Mouse (Mus musculus) heart, adult 11 months (tissue): ENCODE results near the gene Xpo5.

Source experiments
- DNase-seq: peaks from one replicate; pipeline ENCODE4 v3.0.0; 2022

Gene Xpo5

GRCm38 (mm10) chr17:46206676-46207075, 4.1 kb downstream of the Xpo5 start:
- DNase-seq: no peak

- DNase-seq: no peak
Observed at GRCm38 (mm10) chr17:46210550-46210949, 8.0 kb downstream of the Xpo5 start.

GRCm38 (mm10) chr17:46221601-46222000, 19.0 kb downstream of the Xpo5 start:
- no peak for DNase-seq

- no peak for DNase-seq
Observed at GRCm38 (mm10) chr17:46227576-46227975, 25.0 kb downstream of the Xpo5 start.

GRCm38 (mm10) chr17:46236067-46236466, 33.5 kb downstream of the Xpo5 start:
- DNase-seq: no peak

- no peak for DNase-seq
Observed at GRCm38 (mm10) chr17:46237079-46237478, 34.5 kb downstream of the Xpo5 start.

- no peak for DNase-seq
Observed at GRCm38 (mm10) chr17:46237480-46237879, 34.9 kb downstream of the Xpo5 start.

- DNase-seq: peak; percentile 87
Observed at GRCm38 (mm10) chr17:46239516-46240114, 37.0 kb downstream of the Xpo5 start.

- no peak for DNase-seq
Observed at GRCm38 (mm10) chr17:46241471-46241870, 38.9 kb downstream of the Xpo5 start.

GRCm38 (mm10) chr17:46242274-46242673, 39.7 kb downstream of the Xpo5 start:
- DNase-seq: no peak

- no peak for DNase-seq
Observed at GRCm38 (mm10) chr17:46242993-46243392, 40.4 kb downstream of the Xpo5 start.

- DNase-seq: no peak
Observed at GRCm38 (mm10) chr17:46243624-46244023, 41.0 kb downstream of the Xpo5 start.

GRCm38 (mm10) chr17:46244579-46244978, 42.0 kb downstream of the Xpo5 start:
- DNase-seq: peak; percentile 95

GRCm38 (mm10) chr17:46247512-46248188, 45.1 kb downstream of the Xpo5 start, which contains the start of the genes Polr1c and Yipf3:
Gene Polr1c, minus strand, starts transcription at chr17:46248054.
Gene Yipf3, plus strand, starts transcription at chr17:46248080.
- DNase-seq: peak; percentile 99

GRCm38 (mm10) chr17:46248189-46248522, 45.6 kb downstream of the Xpo5 start:
- DNase-seq: no peak

- DNase-seq: no peak
Observed at GRCm38 (mm10) chr17:46251174-46251573, 48.6 kb downstream of the Xpo5 start.

- DNase-seq: peak; percentile 91
Observed at GRCm38 (mm10) chr17:46252571-46253451, 50.2 kb downstream of the Xpo5 start.

- DNase-seq: peak; percentile 99
Observed at GRCm38 (mm10) chr17:46253452-46254084, 51.0 kb downstream of the Xpo5 start, which contains the start of gene Lrrc73. Gene Lrrc73, plus strand, starts transcription at chr17:46253531.

- no peak for DNase-seq
Observed at GRCm38 (mm10) chr17:46254106-46254505, 51.5 kb downstream of the Xpo5 start.

GRCm38 (mm10) chr17:46255147-46255546, 52.6 kb downstream of the Xpo5 start:
- DNase-seq: peak; percentile 93

GRCm38 (mm10) chr17:46258279-46259053, 55.9 kb downstream of the Xpo5 start:
- DNase-seq: peak; percentile 94

GRCm38 (mm10) chr17:46259675-46260074, 57.1 kb downstream of the Xpo5 start:
- peak; percentile 94 for DNase-seq
